Mouse (Mus musculus): ENCODE data around the gene Scml4.

The Scml4 gene

DNA sequence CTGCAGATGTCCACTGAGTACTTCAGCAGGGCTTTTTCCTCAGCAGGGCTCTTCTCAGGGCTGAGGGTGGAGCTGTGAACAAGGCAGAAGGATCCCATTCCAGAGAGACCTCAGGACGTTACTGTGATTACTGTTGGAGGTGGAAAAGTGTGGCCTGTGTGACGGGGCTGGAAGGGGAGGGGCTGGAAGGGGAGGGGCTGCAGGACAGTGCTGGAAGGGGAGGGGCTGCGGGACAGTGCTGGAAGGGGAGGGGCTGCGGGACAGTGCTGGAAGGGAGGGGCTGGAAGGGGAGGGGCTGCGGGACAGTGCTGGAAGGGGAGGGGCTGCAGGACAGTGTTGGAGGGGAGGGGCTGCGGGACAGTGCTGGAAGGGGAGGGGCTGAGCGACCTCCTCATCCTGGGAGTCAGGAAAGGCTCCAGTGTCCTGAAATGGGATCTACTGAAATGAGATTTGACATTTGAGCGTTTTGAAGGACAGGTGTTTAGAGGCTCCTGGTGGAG is 90.1 kb downstream of the Scml4 start:
- DNase-seq (ENCODE audit: low read depth, low spot score): no peak

- no peak for DNase-seq (ENCODE audit: low read depth, low spot score)
Measured at GRCm38 (mm10) chr10:42951078-42952045, 91.2 kb downstream of the Scml4 start.

DNA sequence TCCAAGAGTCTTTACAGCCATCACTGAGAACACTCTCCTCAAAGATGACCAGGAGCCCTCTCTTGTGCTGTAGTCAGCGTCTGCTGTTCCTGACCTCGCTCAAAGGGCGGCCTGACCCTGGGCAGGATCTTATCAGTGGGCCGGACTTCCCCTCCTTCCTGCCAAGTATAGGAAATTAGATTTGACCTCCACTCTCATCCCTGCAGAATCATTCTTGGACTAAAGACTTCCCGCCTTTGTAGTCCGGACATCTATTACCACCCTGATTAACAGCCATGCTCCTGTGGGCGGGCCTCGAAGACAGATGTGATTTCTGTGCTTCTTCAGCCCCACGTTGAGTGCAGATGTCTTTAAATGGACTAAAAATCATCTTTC is 91.9 kb downstream of the Scml4 start:
- DNase-seq (ENCODE audit: low read depth, low spot score): no peak

DNA sequence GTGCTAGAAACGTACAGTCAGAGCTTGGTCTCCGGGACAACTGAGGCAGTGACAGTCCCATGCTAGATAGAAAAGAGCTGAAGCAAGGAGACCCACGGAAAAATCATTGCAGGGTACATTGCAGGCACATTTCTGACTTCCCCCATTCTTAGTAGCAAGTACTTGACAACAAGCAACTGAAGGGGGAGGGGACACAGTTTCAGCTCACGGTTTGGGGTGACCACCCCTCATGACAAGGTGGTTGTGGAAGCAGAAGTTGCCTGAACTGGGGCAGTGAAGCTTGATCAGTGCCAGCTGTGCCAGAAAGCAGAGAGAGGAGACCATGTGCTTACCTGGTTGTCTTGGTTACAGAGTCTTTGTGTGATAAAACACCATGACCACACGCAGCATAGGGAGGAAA is 93.4 kb downstream of the Scml4 start:
- DNase-seq (ENCODE audit: low read depth, low spot score): no peak

DNA sequence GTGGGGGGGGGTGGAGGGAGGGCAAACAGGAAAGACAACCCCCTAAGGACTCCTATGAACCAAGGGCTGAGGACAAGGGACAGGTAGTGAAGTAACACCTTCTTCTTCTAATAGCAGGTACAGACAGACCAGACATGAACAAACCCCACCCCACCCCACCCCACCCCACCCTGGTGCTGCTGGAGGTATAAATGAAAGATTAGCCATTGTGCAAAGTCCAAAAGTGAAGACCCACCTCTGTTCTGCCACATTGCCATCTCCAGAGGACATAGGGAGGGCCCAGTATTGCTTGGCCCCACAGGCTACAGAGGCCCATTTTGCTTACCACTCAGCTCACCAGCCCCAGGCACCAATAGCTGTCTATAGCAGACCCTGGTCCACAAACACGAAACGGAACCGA is 95.0 kb downstream of the Scml4 start:
- DNase-seq (ENCODE audit: low read depth, low spot score): no peak

DNA sequence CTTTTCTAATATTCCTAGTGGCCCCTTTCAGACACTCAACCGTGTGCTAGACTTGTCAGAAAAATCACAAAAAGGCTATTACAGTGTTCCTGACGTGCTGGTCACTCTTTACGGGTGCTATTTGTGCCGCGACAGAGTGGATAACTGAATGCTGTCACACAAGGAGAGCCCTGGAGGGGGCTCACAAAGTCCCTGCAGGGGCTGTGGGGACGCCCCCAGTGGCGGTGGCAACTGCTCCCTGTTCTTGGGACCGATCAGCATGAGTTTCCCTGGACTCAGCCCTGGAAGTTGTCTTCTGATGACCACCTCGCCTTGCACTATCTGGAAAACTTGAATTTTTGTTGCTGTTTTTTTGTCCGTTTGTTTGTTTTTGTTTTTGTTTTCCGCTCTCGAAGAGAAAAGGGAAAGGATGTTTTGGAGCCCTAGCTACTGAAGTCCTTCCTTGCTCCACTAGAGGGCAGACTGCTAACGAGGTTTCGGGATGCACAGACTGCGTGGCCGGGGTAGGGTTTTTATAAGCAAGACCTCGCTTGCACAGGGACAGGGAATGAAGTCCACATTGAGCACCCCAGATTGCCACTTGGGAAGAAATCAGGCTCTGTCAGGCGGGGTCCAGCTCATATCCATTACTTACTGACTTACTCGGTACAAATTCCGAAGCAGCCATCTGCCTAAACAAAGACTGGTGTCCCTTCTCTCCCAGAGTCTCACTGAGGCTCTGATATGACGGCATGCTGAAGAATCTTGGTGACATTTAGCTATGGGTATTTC is 97.9 kb downstream of the Scml4 start:
- DNase-seq (ENCODE audit: low read depth, low spot score): peak; percentile 78

- no peak for DNase-seq (ENCODE audit: low read depth, low spot score)
Measured at GRCm38 (mm10) chr10:42958686-42959085, 98.5 kb downstream of the Scml4 start.

DNA sequence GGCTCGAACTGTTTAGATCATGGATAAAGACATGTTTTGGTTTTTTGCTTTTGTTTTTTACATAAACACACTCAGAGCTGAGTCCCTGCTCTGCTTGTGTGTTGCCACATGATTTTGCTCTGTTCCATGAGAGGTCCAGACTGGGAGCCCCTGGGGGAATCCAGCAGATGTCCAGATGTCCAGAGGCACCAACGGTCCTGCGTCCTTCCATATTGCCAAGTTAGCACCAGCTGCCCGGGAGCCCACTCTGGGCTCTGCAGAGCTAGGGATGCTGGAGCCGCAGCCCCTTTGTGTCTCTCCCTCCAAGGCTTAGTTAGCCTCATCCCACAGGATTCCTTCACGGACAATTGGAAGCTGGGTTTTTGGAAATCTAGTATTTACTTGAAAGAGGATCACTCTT is 101.6 kb downstream of the Scml4 start:
- no peak for DNase-seq (ENCODE audit: low read depth, low spot score)

GRCm38 (mm10) chr10:42962181-42962601 is 102.0 kb downstream of the Scml4 start:
- peak; percentile 69 for DNase-seq (ENCODE audit: low read depth, low spot score)

DNA sequence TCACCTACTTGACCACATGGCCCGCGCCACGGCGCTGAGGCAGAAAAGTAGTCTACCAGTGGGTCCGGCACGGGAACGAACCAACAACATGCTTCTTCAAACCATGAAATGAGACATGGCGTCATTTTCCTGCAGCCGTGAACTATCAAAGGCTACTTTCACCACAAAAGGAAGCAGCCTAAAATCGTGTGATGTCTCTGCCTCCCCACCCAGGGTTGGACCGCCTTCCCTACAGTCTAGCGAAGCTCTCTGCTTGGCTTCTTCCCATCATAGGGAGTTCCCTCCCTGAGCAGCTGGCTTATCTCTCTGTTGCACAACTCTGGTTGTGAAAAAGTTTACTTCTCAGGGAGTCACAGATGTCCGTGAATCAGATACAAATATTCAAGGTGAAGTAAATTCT is 102.5 kb downstream of the Scml4 start:
- peak; percentile 66 for DNase-seq (ENCODE audit: low read depth, low spot score)

DNA sequence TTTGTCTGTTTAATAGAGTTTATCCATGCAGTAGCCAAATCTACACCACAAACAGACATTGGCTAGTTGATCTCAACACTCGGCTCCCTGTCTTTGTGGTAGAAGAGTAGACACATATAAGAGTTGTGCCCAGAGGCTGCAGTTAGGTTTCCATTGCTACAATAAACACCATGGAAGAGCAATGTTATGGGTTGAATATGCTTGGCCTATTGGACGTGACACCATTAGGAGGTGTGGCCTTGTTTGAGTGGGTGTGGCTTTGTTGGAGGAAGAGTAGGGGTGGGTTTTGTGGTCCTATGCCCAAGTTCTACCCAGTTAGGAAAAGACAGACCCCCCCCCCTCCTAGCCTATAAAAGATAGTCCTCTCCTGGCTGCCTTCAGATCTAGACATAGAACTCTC is 102.9 kb downstream of the Scml4 start:
- no peak for DNase-seq (ENCODE audit: low read depth, low spot score)

GRCm38 (mm10) chr10:42968332-42968731 is 108.2 kb downstream of the Scml4 start:
- no peak for DNase-seq (ENCODE audit: low read depth, low spot score)

DNA sequence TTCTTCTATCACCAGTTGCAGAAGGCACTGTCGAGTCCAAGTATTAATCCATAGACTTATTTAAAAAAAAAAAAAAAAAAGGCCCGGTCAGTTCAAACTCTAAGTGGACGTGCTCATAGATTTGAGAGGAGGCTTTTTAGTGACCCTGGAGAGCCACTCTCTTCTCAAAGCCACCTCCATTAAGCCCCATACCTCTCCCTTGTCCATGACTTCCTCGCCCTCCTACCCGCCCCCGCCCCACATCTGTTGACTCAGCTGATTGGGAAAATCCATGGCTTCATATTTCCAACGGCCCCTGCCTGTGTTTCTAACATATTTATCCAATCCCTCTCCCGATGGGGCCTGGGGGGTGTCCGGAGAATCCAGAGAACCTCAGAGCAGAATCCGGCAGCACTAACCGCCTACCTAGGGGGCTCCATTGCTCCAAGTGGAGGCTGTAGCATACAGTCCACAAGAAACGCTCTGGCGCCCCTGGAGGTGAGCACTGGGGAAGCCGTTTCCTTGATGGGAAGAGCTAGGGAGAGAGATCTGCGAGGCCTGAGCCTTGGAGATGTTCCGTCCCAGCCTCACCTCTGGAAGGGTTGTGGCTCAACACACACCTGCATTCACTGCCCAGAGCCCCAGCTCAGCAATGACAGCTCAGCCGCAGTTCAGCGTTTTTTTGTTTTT is 112.5 kb downstream of the Scml4 start:
- DNase-seq (ENCODE audit: low read depth, low spot score): peak; percentile 71

DNA sequence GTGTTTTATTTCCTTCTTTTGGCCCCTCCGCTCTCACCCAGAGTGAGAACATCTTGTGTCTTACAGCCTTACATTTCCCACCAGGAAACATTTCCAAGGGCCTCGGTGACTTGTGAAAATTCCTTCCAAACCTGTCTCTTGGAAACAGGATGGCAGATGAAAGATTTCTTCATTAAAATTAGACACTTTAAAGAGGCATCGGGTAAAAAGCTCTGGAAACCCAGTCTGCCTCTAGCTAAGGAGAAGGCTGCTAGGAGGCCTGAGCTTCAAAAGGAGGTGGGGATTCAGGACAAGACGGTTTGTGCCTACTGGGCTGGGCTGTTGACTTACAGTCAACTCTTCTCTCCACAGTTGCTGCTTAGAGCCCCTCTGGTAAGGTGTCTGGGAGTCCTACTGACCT is 113.4 kb downstream of the Scml4 start:
- DNase-seq (ENCODE audit: low read depth, low spot score): no peak

DNA sequence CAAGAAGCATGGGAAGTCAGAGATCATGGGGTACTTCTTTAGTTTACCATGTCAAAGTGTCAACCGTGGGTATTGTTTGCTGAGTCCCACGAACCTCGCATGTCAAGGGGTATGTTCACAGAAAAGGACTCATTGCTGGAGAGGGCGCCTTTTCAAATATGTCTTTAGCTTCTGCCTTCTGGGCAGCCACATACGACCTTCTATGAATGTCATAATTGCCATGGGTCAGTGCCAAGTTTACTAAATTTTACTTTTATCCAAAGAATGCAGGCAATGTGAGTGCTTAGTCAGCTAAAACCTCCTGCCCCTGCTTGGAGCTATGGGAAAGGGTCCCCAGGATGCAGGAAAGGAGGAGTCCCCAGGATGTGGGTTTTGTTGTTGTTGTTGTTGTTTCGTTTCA is 116.4 kb downstream of the Scml4 start:
- DNase-seq (ENCODE audit: low read depth, low spot score): no peak

DNA sequence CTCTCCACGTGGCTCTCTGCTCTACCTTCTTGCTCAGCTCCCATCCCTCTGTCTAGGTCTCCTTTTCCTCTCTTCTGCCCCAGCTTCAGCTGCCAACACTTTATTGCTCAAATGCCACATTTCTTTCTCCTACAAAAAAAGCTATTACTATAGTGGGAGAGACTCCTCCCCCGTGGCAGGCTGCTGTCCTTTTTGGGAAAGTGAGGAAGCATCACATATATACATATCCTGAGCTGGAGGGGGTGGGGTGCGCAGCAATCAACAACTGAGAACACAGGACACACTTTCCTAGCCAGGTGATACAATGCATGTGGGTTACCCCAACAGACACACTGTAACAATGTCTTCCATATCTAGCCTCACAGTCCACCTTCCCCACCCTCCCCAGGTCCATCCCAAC is 118.2 kb downstream of the Scml4 start:
- no peak for DNase-seq (ENCODE audit: low read depth, low spot score)

DNA sequence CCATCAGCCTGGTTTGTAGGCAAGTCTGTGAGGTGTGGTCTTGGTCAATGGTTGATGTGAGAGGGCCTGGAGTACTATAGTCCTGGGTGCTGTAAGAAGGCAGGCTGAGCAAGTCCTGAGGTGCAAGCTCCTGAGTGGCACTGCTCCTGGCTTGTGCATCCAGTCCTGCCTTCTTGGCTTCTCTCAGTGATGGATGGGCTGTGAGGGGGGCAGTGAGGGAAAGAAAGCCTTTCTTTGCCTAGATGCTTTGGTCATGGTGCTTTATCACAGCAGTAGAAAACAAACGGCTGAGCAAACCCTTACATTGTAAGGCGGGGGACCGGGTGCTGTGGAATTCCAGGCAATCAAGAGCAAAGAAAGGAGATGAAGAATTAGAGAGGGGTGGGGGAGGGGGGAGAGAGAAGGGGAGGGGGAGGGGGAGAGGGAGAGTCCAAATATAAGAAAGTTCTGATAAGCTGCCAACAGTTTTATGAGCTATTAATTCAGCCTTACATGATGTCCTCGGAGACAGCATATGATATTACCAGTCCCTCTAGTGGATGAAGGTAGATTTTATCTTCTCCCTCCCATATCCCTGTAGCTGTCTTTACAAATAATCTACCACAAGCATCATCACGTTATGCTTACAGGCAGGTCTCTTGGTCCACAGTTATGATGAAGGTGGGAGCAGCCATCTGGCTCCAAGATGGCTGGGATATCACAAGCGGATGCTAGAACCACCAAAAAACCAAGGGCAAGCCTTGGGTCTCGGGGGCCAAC is 121.0 kb downstream of the Scml4 start:
- no peak for DNase-seq (ENCODE audit: low read depth, low spot score)

GRCm38 (mm10) chr10:42984886-42985285 is 124.7 kb downstream of the Scml4 start:
- DNase-seq (ENCODE audit: low read depth, low spot score): no peak

DNA sequence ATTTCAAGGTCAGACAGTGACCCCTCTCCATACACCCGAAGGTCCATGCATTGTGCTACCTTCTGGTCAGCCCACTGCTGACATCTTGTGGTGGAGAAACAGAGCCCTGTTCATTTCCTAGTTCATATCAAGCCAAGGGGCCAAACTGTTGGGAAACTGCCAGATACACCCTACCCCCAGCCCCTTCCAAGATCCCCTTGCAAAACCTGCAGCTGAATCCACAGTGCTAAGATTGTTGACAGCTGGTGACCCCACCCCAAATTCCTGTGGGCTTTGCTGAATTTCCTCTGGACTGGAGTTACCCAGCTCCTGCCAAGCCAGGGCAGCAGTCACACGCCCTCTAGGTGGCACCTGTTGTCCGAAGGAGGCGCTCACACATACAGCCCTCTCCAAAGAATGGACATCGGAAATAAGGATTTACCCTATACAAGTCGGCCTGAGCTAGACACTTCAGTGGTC is 127.5 kb downstream of the Scml4 start:
- peak; percentile 65 for DNase-seq (ENCODE audit: low read depth, low spot score)

GRCm38 (mm10) chr10:42988627-42989026 is 128.5 kb downstream of the Scml4 start:
- no peak for DNase-seq (ENCODE audit: low read depth, low spot score)

DNA sequence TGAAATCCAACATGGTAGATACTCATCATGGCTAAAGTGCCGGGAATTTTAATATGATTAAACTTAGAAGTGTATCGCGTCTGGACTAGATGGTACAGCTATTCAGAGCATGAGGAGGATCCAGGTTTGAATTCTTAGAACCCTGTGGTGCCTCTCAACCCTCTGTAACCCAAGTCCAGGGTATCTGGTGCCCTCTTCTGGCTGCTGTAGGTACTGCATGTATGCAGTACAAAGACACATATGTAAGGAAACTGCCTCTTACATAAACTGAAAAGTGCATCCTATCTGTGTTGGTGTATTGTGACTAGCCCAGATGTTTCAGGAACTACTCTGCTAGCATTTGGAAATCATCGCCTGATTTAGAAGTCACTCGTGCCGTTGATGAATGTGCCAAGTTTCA is 129.7 kb downstream of the Scml4 start:
- DNase-seq (ENCODE audit: low read depth, low spot score): peak; percentile 88
